Mouse (Mus musculus) forebrain, embryonic 10.5 days (tissue): ENCODE data around the gene Gcnt3. TPM values are rescaled to one million over a fixed set of nuclear protein-coding genes. Genes with fewer than 3 reads are reported as not detected.

Source experiments
- DNase-seq: peaks from one replicate; pipeline ENCODE4 v3.0.0-alpha.2; 2017; ENCODE audit warnings: low spot score; ENCODE audit errors: extremely low spot score
- H3K27ac ChIP-seq: fragments of 300-500 bp; sonication (generic); 2 replicates; pipeline ENCODE4 v1.5.1; 2016; ENCODE audit warnings: mild to moderate bottlenecking
- H3K27me3 ChIP-seq: fragments of 300-500 bp; sonication (generic); 2 replicates; pipeline ENCODE4 v1.6.1; 2016; ENCODE audit warnings: mild to moderate bottlenecking; ENCODE audit not compliant: poor library complexity, severe bottlenecking
- H3K36me3 ChIP-seq: fragments of 300-500 bp; sonication (generic); replicated peaks from 2 replicates; pipeline ENCODE4 v1.6.1; 2016; ENCODE audit warnings: mild to moderate bottlenecking, moderate library complexity
- H3K4me1 ChIP-seq: fragments of 300-500 bp; sonication (generic); 2 replicates; pipeline ENCODE4 v1.6.1; 2016
- H3K4me3 ChIP-seq: fragments of 300-500 bp; sonication (generic); 2 replicates; pipeline ENCODE4 v1.5.1; 2016; ENCODE audit warnings: mild to moderate bottlenecking, moderate library complexity
- H3K9me3 ChIP-seq: fragments of 300-500 bp; sonication (generic); 2 replicates; pipeline ENCODE4 v1.6.1; 2016; ENCODE audit warnings: mild to moderate bottlenecking, moderate library complexity
- WGBS: fragments of 180-500 bp; shearing (Covaris S2); methylation state at CpG from one replicate; pipeline ENCODE4 v1.1.7; 2016; 5-methylcytosine and 5-hydroxymethylcytosine counted together
- polyA plus RNA-seq: library from polyadenylated mRNA; unstranded; fragments of >200 nt; fragmentation: Nextera tagmentation; extraction: Ambion mirVana; gene quantifications from 2 replicates; pipeline ENCODE4 v1.2.1, GENCODE M21; 2016

Gcnt3 gene
- polyA plus RNA-seq: not detected in 2 replicates

DNA sequence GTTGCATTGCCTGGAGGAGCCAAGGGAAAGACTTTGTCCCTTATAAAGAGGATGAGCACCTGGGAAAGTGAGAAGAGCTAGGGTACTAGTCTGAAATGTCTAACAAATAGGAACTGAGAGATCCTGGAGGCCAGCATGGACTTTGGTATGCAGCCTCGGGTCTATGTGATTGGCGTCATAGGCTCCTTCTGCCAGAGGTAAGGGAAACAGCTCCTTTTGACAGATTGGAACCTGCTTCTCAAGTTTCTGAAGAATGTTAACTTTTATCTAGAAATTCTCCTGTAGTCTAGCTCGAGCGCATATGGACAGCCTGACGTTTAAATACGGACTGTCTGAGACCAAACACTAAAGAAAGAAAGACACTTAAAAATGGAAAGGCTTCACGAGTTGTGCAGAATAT is at the start of gene Gcnt3:
Gcnt3 (minus strand) TSS at position 101 of the 400 bp plus-strand sequence.
- 93% methylated on average over 7 of the region's 7 CpGs for WGBS
- no peak for DNase-seq
- H3K36me3 ChIP-seq: no peaks in the 10 kb centered on the region
- peaks cover 5% of the 10 kb centered on the region; the same call in 1 of the 2 replicates for H3K9me3 ChIP-seq
- no peaks in the 10 kb centered on the region for H3K27me3 ChIP-seq
- H3K27ac ChIP-seq: no peak within 1 kb of the TSS
- H3K4me1 ChIP-seq: no peaks in the 10 kb centered on the region
- no peak within 1 kb of the TSS for H3K4me3 ChIP-seq

DNA sequence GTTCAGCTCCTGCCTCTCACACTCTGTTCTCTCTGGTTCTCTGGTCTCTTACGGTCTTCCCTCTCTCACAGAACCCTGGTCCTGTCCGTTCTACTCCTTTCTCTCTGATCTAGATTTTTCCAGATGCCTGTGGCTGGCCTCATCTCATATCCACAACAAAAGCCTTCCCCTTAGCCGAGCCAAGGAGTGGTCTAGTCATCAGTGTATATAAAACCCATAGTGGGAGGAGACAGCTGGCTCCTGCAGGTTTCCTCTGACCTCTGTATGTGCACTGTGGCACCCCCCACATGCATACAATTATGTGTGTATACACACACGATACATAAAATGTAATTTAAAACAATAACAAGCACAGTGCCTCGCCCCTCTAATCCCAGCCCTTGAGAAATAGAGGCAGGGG is 49.5 kb upstream of the Gcnt3 start:
- no peaks in the 10 kb centered on the region; the same call in 1 of the 2 replicates for H3K9me3 ChIP-seq
- H3K36me3 ChIP-seq: no peaks in the 10 kb centered on the region
- no peak for DNase-seq
- 80% methylated on average over 5 of the region's 5 CpGs for WGBS
- H3K4me1 ChIP-seq: no peaks in the 10 kb centered on the region
- H3K4me3 ChIP-seq: no peak overlapping the region
- H3K27me3 ChIP-seq: no peaks in the 10 kb centered on the region
- no peak overlapping the region for H3K27ac ChIP-seq

DNA sequence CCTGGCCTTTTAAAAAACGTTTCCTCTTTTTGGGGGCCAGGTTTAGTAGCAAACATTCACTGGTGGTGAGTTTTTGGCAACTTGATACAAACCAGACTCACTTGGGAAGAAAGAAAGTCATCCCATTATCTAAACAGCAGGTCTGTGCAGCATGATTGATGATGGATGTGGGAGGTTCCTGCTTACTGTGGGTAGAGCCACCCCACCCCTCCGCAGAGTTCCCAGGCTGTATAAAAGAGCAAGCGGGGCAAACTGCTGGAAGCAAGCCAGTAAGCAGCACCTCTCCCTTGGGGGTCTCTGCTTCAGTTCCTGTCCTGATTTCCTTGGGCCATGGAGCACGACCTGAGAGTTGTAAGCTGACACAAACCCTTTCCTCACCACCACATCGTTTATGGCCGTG is 48.2 kb upstream of the Gcnt3 start:
- Histone ChIP-seq H3K9me3 (no peaks in the 10 kb centered on the region; the same call in 1 of the 2 replicates), H3K4me1 (no peaks in the 10 kb centered on the region), H3K27me3 (no peaks in the 10 kb centered on the region), H3K27ac (no peak overlapping the region), H3K4me3 (no peak overlapping the region), H3K36me3 (no peaks in the 10 kb centered on the region)
- 79% methylated on average over 6 of the region's 6 CpGs for WGBS
- no peak for DNase-seq

DNA sequence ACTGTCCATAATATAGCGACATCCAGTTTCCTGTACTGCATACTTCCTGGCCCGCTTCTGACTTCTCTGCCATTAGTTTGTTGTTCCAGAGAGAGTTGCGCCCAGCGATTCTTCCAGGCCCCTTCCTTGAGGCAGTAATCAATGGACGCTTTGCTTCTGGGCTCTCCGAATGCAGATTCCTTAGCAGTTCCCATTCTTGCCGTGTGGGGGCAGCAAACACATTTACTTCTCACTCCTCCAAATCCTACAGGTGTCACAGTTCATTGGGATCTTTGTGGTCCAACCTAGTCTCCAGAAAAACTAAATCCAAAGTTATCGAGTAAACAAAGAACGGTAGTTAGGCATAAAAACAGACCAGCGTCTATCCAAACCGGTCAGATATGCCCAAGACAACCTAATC is 46.2 kb upstream of the Gcnt3 start:
- H3K4me1 ChIP-seq: no peaks in the 10 kb centered on the region
- no peaks in the 10 kb centered on the region for H3K27me3 ChIP-seq
- H3K4me3 ChIP-seq: no peak overlapping the region
- peak; percentile 38 for DNase-seq
- H3K27ac ChIP-seq: no peak overlapping the region
- WGBS: 54% methylated on average over 11 of the region's 11 CpGs
- no peaks in the 10 kb centered on the region; the same call in 1 of the 2 replicates for H3K9me3 ChIP-seq
- H3K36me3 ChIP-seq: no peaks in the 10 kb centered on the region

DNA sequence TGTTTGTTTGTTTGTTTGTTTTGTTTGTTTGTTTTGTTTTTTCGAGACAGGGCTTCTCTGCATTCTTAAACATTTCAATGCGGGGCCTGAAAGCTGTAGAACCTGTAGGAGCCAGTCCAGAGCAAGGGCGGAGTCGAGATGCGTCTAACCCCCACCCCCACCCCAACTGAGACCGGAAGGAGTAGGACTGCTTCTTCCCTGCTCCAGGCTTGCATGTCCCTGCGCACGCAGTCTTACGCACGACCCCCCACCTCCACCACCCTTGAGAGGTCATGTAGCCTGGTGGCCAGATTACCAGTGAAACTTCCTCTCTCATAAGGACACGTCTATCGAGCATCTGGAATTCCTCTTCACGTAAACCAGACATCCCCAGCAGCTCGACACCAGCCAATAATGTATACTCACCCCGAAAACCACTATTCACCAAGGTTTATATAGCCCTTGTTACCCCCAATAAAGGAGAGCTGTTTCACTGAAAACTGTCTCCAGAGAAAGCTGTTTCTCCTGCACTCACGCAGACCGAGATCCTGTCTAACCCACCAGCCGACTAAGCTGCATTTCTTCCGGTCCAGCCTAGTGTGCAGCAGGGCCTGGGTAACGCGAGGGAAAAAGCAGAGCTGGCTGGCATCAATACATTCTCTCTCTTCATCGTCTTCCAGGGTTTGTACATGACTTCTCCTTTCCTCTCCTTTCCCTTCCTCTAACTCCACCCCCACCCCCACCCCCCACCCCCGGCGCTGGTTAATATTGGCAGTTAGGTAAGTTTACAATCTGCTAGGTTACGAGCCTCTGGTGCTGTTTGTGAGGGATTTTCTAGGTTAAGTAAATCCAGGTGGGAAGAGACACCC is 44.7 kb upstream of the Gcnt3 start:
- H3K27ac ChIP-seq: no peak overlapping the region

DNA sequence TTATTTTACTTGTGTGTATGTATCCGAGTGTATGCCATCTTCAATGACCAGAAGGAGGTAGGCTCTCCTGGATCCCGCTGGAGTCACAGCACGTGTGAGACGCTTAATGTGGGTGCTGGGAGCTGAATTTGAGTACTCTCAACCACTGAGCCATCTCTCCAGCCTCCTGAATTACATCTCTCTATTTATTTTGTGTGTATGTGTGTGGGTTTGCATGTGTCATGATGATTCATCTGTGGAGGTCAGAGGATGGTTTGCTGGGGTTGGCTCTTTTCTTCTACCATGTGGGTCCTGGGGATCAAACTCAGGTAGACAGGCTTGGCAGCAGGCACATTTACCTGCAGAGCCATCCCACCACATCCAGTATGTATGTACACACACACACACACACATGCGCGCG is 43.9 kb upstream of the Gcnt3 start:
- Histone ChIP-seq H3K36me3 (no peaks in the 10 kb centered on the region), H3K27me3 (no peaks in the 10 kb centered on the region), H3K9me3 (no peaks in the 10 kb centered on the region; the same call in 1 of the 2 replicates), H3K4me3 (no peak overlapping the region), H3K4me1 (no peaks in the 10 kb centered on the region), H3K27ac (no peak overlapping the region)
- no peak for DNase-seq
- WGBS: 93% methylated on average over 7 of the region's 7 CpGs

More for the DNA sequence above, 44.7 kb upstream of the Gcnt3 start:
- Histone ChIP-seq H3K9me3 (no peaks in the 10 kb centered on the region; the same call in 1 of the 2 replicates), H3K4me1 (no peaks in the 10 kb centered on the region), H3K27me3 (no peaks in the 10 kb centered on the region), H3K36me3 (no peaks in the 10 kb centered on the region), H3K4me3 (no peak overlapping the region)
- DNase-seq: no peak
- WGBS: 80% methylated on average over 25 of the region's 25 CpGs

DNA sequence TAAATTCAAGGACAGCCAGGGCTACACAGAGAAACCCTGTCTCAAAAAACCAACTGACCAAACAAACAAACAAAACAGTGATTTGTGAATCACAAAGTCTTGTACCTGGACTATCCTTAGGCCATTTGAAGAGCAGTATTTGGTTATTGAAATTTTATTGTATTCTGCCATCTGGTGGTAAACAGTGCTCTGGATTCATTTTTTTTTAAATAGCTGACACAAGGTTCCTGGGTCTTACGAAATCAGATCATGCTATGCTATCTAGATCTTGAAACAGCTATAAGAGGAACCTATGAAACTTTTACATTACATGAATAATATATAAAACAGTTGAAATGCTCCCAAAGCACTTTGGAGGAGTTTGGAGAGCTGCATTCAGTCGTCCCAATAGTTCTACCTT is 43.1 kb upstream of the Gcnt3 start:
- DNase-seq: no peak
- Histone ChIP-seq H3K4me1 (no peaks in the 10 kb centered on the region), H3K27me3 (no peaks in the 10 kb centered on the region), H3K4me3 (no peak overlapping the region), H3K36me3 (no peaks in the 10 kb centered on the region), H3K9me3 (no peaks in the 10 kb centered on the region; the same call in 1 of the 2 replicates), H3K27ac (no peak overlapping the region)
- WGBS: 79% methylated on average over 2 of the region's 2 CpGs

DNA sequence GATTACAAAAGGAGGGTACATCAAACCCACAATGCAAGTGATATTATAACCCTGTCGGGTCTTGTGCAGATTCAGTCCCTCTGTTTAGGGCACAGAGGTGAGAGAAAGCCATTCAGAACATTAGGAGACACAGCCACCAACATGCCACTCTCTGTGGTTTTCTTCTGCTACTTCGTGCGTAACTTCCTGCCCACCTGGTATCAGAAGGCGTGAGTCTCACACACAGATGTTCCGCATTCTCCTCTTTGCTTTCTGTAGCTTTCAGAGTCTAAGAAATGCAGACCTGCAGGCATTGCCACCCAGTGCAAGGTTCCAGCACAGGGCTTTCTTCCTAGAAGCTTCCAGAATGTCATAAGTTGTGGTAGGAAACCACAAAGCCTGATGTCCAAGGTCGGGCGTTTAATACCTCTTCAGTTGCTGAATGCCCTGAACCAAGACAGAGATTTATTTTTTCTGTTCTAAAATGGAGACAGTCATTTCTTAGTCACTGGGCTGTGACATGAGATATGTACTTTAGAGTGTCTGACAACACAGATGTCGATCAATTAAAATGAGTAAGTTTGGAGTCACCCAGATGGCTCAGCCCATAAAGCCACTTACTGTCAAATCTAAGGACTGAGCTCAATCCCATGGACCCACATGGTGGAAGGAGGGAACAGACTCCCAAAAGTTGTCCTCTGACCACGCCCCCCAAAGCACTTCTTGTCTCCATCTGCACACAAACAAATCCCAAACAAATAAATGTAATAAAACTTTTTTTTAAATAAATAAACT is 42.3 kb upstream of the Gcnt3 start:
- DNase-seq: no peak
- Histone ChIP-seq H3K27ac (no peak overlapping the region), H3K36me3 (no peaks in the 10 kb centered on the region), H3K27me3 (no peaks in the 10 kb centered on the region), H3K9me3 (no peaks in the 10 kb centered on the region; the same call in 1 of the 2 replicates), H3K4me3 (no peak overlapping the region), H3K4me1 (no peaks in the 10 kb centered on the region)
- WGBS: 91% methylated on average over 9 of the region's 9 CpGs

DNA sequence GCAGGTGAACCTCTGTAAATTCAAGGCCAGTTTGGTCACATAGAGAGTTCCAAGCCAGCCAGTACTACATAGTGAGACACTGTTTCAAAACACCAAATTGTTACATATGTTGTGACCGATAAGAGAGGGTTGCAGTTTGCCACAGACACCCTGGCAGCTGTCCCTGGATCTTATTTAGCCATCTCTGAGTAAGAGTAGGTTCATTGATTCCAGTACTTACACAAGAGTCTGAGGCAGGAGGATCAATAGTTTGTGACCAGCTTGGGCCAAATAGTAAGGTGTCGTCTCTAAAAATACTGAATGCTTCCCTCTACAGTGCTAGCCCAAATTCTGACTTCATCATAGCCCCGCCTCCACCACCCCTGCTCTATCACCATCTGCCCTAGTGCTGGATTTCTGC is 40.1 kb upstream of the Gcnt3 start:
- H3K4me1 ChIP-seq: no peaks in the 10 kb centered on the region
- 87% methylated on average over 3 of the region's 3 CpGs for WGBS
- no peak overlapping the region for H3K27ac ChIP-seq
- H3K9me3 ChIP-seq: no peaks in the 10 kb centered on the region
- no peak for DNase-seq
- no peak overlapping the region for H3K4me3 ChIP-seq
- no peaks in the 10 kb centered on the region for H3K27me3 ChIP-seq
- H3K36me3 ChIP-seq: no peaks in the 10 kb centered on the region

DNA sequence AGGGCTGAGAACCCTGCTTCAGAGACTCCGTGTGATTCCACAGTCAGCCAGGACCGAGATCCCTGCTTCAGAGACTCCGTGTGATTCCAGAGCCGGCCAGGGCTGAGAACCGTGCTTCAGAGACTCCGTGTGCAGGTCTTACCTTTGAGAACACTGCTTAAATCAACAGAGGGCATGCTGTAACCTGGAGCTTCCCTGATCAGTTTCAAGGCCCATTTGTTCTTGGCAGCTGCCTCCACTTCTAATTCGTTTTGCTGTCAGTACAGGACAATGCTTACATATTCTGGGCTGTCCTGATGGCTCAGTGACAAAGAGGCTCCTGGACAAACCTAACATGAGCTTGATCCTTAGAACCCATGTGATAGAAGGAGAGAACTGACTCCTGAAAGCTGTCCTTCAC is 39.3 kb upstream of the Gcnt3 start:
- no peaks in the 10 kb centered on the region for H3K36me3 ChIP-seq
- no peak for DNase-seq
- WGBS: 74% methylated on average over 7 of the region's 7 CpGs
- no peak overlapping the region for H3K27ac ChIP-seq
- H3K4me3 ChIP-seq: no peak overlapping the region
- no peaks in the 10 kb centered on the region for H3K9me3 ChIP-seq
- no peaks in the 10 kb centered on the region for H3K4me1 ChIP-seq
- no peaks in the 10 kb centered on the region for H3K27me3 ChIP-seq

DNA sequence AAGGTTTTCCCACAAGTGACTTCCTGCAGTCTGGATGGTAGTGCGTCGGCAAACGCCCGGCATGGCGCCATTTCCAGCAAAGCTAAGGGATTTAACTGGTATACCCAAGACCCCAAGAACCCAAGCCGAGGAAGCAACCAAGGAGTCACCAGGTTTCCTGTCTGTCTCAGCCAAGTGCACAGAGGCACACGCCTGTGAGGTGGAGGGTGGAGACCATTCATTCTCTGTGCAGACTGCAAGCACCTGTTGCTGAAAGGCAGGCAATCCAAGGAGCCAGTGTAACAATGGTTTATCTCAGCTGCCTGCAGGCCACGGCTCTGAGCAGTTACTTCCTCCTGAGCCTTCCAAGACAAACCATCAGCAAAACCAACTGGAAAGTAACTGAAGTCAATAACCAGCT is 34.5 kb upstream of the Gcnt3 start:
- Histone ChIP-seq H3K36me3 (no peaks in the 10 kb centered on the region), H3K27ac (no peak overlapping the region), H3K4me1 (no peaks in the 10 kb centered on the region), H3K27me3 (no peaks in the 10 kb centered on the region), H3K9me3 (no peaks in the 10 kb centered on the region), H3K4me3 (no peak overlapping the region)
- 90% methylated on average over 8 of the region's 8 CpGs for WGBS
- DNase-seq: no peak

DNA sequence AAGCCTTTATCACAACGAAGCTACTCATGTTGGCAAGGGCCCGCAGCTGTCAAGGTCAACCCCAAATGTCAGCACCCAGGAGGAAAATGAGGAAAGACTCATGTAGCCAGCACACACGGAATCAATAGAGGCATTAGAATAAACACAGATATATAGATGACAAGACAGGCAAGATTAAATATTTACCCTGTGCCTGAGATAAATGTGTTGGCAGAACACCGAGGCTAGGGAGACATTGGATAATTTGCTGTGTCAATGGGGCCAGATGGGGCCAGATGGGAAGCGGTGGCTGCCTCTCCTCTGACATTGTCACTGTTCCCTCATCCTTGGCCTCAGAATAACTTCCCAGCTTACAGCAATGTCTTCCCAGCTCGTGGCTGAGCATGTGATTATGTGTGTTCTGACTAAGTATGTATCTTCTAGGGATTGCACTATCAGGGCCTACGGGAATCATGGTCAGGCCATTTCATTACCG is 32.1 kb upstream of the Gcnt3 start:
- H3K4me1 ChIP-seq: no peaks in the 10 kb centered on the region
- WGBS: 82% methylated on average over 8 of the region's 8 CpGs
- H3K27ac ChIP-seq: no peak overlapping the region
- no peaks in the 10 kb centered on the region for H3K36me3 ChIP-seq
- H3K4me3 ChIP-seq: no peak overlapping the region
- no peaks in the 10 kb centered on the region for H3K27me3 ChIP-seq
- no peaks in the 10 kb centered on the region for H3K9me3 ChIP-seq
- no peak for DNase-seq

DNA sequence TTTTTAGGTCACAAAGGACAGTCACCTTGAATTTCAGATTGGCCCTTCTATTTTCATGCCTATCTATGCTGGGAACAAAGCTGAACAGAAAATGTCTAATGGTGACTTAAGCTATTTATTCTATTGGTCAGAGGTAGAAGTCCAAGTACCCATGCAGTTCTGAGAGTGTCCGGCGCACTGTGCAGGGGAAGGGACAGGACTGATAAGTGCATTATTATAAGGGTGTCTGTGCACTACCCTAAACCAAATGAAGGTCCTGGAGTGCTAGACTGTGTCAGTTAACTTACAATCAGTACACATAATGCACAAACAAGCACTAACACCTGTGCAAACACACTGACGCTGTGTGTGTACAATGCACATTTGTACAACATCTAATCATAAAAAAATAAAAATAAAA is 29.6 kb upstream of the Gcnt3 start:
- H3K4me3 ChIP-seq: no peak overlapping the region
- no peaks in the 10 kb centered on the region for H3K4me1 ChIP-seq
- no peaks in the 10 kb centered on the region for H3K36me3 ChIP-seq
- 91% methylated on average over 3 of the region's 3 CpGs for WGBS
- H3K27ac ChIP-seq: no peak overlapping the region
- no peaks in the 10 kb centered on the region for H3K27me3 ChIP-seq
- H3K9me3 ChIP-seq: no peaks in the 10 kb centered on the region
- no peak for DNase-seq
